Mouse (Mus musculus) CH12.LX (cell line): ENCODE results near the gene Pax1. TPM values are rescaled to one million over a fixed set of nuclear protein-coding genes. Genes with fewer than 3 reads are reported as not detected.
A peak's percentile ranks its signal among the peaks of the same experiment; 100 is the strongest.

ENCODE experiments used
- DNase-seq: peaks from one replicate; pipeline ENCODE4 v3.0.0-alpha.2; 2013; ENCODE audit errors: extremely low read depth
- H3K27ac ChIP-seq: 2 replicates; pipeline ENCODE4 v1.5.1; 2012; ENCODE audit warnings: low read depth, mild to moderate bottlenecking, control low read depth, moderate library complexity; ENCODE audit not compliant: insufficient read depth
- H3K27me3 ChIP-seq: replicated peaks from 2 replicates; pipeline ENCODE3; 2012; ENCODE audit warnings: inconsistent platforms
- H3K36me3 ChIP-seq, 2 experiments: replicated peaks in 1 of 2; 2 replicates each; pipeline versions ENCODE3 to v1.6.1; 2012; ENCODE audit warnings: inconsistent platforms in 1 of 2, low read length in 1 of 2, mild to moderate bottlenecking in 1 of 2, mixed read lengths in 1 of 2, moderate library complexity in 1 of 2; ENCODE audit not compliant: control insufficient read depth in 1 of 2, insufficient read depth in 1 of 2
- H3K4me1 ChIP-seq, 2 experiments: 2 replicates each; pipeline ENCODE4 v1.6.1; 2012; ENCODE audit warnings: inconsistent platforms in 1 of 2, moderate library complexity in 1 of 2; ENCODE audit not compliant: insufficient read depth in 2 of 2, control insufficient read depth in 1 of 2
- H3K4me2 ChIP-seq: 2 replicates; pipeline ENCODE4 v1.6.1; 2012; ENCODE audit warnings: low read depth, mild to moderate bottlenecking, control low read depth; ENCODE audit not compliant: poor library complexity, insufficient read depth, severe bottlenecking
- H3K4me3 ChIP-seq, 3 experiments: fragments of 150-350 bp in 1 of 3; sonication (generic) in 1 of 3; replicated peaks in 1 of 3; 2 replicates each; pipeline versions ENCODE3 to v1.5.1; 2011 to 2012; ENCODE audit warnings: low read depth in 2 of 3, low read length in 2 of 3, mild to moderate bottlenecking in 2 of 3, moderate library complexity in 2 of 3, control low read depth in 1 of 3, improper control_type of control experiment in 1 of 3, inconsistent platforms in 1 of 3, mixed read lengths in 1 of 3; ENCODE audit not compliant: poor library complexity in 1 of 3
- H3K79me2 ChIP-seq: replicated peaks from 2 replicates; pipeline ENCODE4 v1.6.1; 2012; ENCODE audit warnings: mild to moderate bottlenecking, moderate library complexity; ENCODE audit not compliant: control insufficient read depth, poor library complexity, insufficient read depth, severe bottlenecking; ENCODE audit errors: extremely low read depth
- H3K9ac ChIP-seq: 2 replicates; pipeline ENCODE4 v1.6.1; 2012; ENCODE audit warnings: low read depth, mild to moderate bottlenecking, control low read depth, moderate library complexity; ENCODE audit not compliant: insufficient read depth
- H3K9me3 ChIP-seq: replicated peaks from 2 replicates; pipeline ENCODE3; 2012; ENCODE audit warnings: low read length, inconsistent platforms, mixed read lengths
- BHLHE40 ChIP-seq: IDR thresholded peaks from 2 replicates; pipeline ENCODE4 v1.6.1; 2011; ENCODE audit warnings: mild to moderate bottlenecking, low read depth, low read length, improper control_type of control experiment
- CHD2 ChIP-seq: IDR thresholded peaks from 2 replicates; pipeline ENCODE4 v1.6.1; 2011; ENCODE audit warnings: low read length, improper control_type of control experiment
- CTCF ChIP-seq, 2 experiments: IDR thresholded peaks in 1 of 2; conservative IDR thresholded peaks in 1 of 2; 2 replicates each; pipeline ENCODE4 v1.5.1; 2011 to 2012; ENCODE audit warnings: low read depth in 2 of 2, low read length in 2 of 2, improper control_type of control experiment in 1 of 2, inconsistent platforms in 1 of 2, mild to moderate bottlenecking in 1 of 2, moderate library complexity in 1 of 2
- E2F4 ChIP-seq: IDR thresholded peaks from 2 replicates; pipeline ENCODE4 v1.6.1; 2011; ENCODE audit warnings: low read depth, low read length, improper control_type of control experiment; ENCODE audit not compliant: insufficient replicate concordance
- ELF1 ChIP-seq: IDR thresholded peaks from 2 replicates; pipeline ENCODE4 v1.6.1; 2014; ENCODE audit warnings: low read depth, mild to moderate bottlenecking, inconsistent platforms, low read length, improper control_type of control experiment
- EP300 ChIP-seq: IDR thresholded peaks from 2 replicates; pipeline ENCODE4 v1.6.1; 2011; ENCODE audit warnings: low read length, improper control_type of control experiment
- ETS1 ChIP-seq: conservative IDR thresholded peaks from 2 replicates; pipeline ENCODE4 v1.6.1; 2012; ENCODE audit warnings: low read depth, mild to moderate bottlenecking, inconsistent platforms, low read length, improper control_type of control experiment, moderate library complexity
- GABPA ChIP-seq: IDR thresholded peaks from 2 replicates; pipeline ENCODE4 v1.6.1; 2012; ENCODE audit warnings: low read depth, low read length, improper control_type of control experiment, inconsistent platforms; ENCODE audit not compliant: insufficient replicate concordance
- HCFC1 ChIP-seq: IDR thresholded peaks from 2 replicates; pipeline ENCODE4 v1.6.1; 2012; ENCODE audit warnings: low read depth, mild to moderate bottlenecking, inconsistent platforms, low read length, improper control_type of control experiment
- IRF4 ChIP-seq: IDR thresholded peaks from 2 replicates; pipeline ENCODE4 v1.6.1; 2014; ENCODE audit warnings: low read depth, mild to moderate bottlenecking, inconsistent platforms, low read length, improper control_type of control experiment
- JUN ChIP-seq: IDR thresholded peaks from 2 replicates; pipeline ENCODE4 v1.6.1; 2011; ENCODE audit warnings: low read depth, mild to moderate bottlenecking, low read length, improper control_type of control experiment, moderate library complexity; ENCODE audit not compliant: insufficient read depth
- JUND ChIP-seq: conservative IDR thresholded peaks from 2 replicates; pipeline ENCODE4 v1.6.1; 2011; ENCODE audit warnings: low read depth, low read length, improper control_type of control experiment
- KAT2A ChIP-seq: IDR thresholded peaks from 2 replicates; pipeline ENCODE4 v1.6.1; 2012; ENCODE audit warnings: low read length, improper control_type of control experiment, inconsistent platforms; ENCODE audit not compliant: insufficient replicate concordance
- MAX ChIP-seq: IDR thresholded peaks from 2 replicates; pipeline ENCODE4 v1.6.1; 2011; ENCODE audit warnings: low read length, improper control_type of control experiment
- MAZ ChIP-seq: IDR thresholded peaks from 2 replicates; pipeline ENCODE4 v1.6.1; 2012; ENCODE audit warnings: low read depth, mild to moderate bottlenecking, inconsistent platforms, low read length, improper control_type of control experiment, moderate library complexity
- MEF2A ChIP-seq: IDR thresholded peaks from 2 replicates; pipeline ENCODE4 v1.6.1; 2014; ENCODE audit warnings: low read depth, mild to moderate bottlenecking, inconsistent platforms, low read length, improper control_type of control experiment, borderline replicate concordance
- PAX5 ChIP-seq: IDR thresholded peaks from 2 replicates; pipeline ENCODE4 v1.6.1; 2012; ENCODE audit warnings: low read length, inconsistent platforms, mixed read lengths
- POLR2A ChIP-seq: IDR thresholded peaks from 2 replicates; pipeline ENCODE4 v1.6.1; 2011; ENCODE audit warnings: low read depth, mild to moderate bottlenecking, improper control_type of control experiment, low read length
- RCOR1 ChIP-seq: conservative IDR thresholded peaks from 2 replicates; pipeline ENCODE4 v1.6.1; 2012; ENCODE audit warnings: low read depth, mild to moderate bottlenecking, inconsistent platforms, low read length, improper control_type of control experiment
- SMC3 ChIP-seq: IDR thresholded peaks from 2 replicates; pipeline ENCODE4 v1.6.1; 2011; ENCODE audit warnings: low read depth, low read length, improper control_type of control experiment
- TBP ChIP-seq: conservative IDR thresholded peaks from 2 replicates; pipeline ENCODE4 v1.6.1; 2011; ENCODE audit warnings: low read depth, low read length, improper control_type of control experiment
- UBTF ChIP-seq: IDR thresholded peaks from 2 replicates; pipeline ENCODE4 v1.6.1; 2012; ENCODE audit warnings: low read depth, mild to moderate bottlenecking, inconsistent platforms, low read length, improper control_type of control experiment, moderate library complexity
- USF2 ChIP-seq: conservative IDR thresholded peaks from 2 replicates; pipeline ENCODE4 v1.6.1; 2011; ENCODE audit warnings: low read depth, low read length, improper control_type of control experiment
- ZC3H11A ChIP-seq: IDR thresholded peaks from 2 replicates; pipeline ENCODE4 v1.6.1; 2012; ENCODE audit warnings: low read depth, mild to moderate bottlenecking, inconsistent platforms, low read length, improper control_type of control experiment
- ZKSCAN1 ChIP-seq: IDR thresholded peaks from 2 replicates; pipeline ENCODE4 v1.6.1; 2012; ENCODE audit warnings: low read depth, inconsistent platforms, low read length, improper control_type of control experiment, borderline replicate concordance
- ZMIZ1 ChIP-seq: IDR thresholded peaks from 2 replicates; pipeline ENCODE4 v1.6.1; 2012; ENCODE audit warnings: low read depth, mild to moderate bottlenecking, inconsistent platforms, low read length, improper control_type of control experiment
- dilution Hi-C: fragments of 300-500 bp; cut with MboI; formaldehyde crosslinking; loops from 2 replicates; pipeline ENCODE4 v1.14.3; 2020; ENCODE audit warnings: low sequenced_read_pairs; ENCODE audit not compliant: extremely low pct_unique_long_range_greater_than_20kb, extremely low pct_ligation_motif_present
- in situ Hi-C: fragments of 300-500 bp; cut with MboI; formaldehyde crosslinking; loops from 3 replicates; pipeline ENCODE4 v1.14.3; 2019; ENCODE audit warnings: low sequenced_read_pairs, low pct_ligation_motif_present, low pct_unique_long_range_greater_than_20kb, mixed read lengths
- polyA plus RNA-seq: library from polyadenylated mRNA; unstranded; fragments of >175 nt; gene quantifications from 2 replicates; pipeline ENCODE4 v1.2.1, GENCODE M21; 2012; ENCODE audit warnings: low read depth; ENCODE audit not compliant: insufficient read length
- total RNA-seq, 2 experiments: library from RNA; depleted of rRNA; stranded (reverse); fragments of 300-350 nt in 1 of 2; fragments of >200 nt in 1 of 2; gene quantifications; 2 replicates each; pipeline ENCODE4 v1.2.3; 2012 to 2014

Gene Pax1
- total and polyA plus RNA-seq, 3 experiments: not detected

DNA sequence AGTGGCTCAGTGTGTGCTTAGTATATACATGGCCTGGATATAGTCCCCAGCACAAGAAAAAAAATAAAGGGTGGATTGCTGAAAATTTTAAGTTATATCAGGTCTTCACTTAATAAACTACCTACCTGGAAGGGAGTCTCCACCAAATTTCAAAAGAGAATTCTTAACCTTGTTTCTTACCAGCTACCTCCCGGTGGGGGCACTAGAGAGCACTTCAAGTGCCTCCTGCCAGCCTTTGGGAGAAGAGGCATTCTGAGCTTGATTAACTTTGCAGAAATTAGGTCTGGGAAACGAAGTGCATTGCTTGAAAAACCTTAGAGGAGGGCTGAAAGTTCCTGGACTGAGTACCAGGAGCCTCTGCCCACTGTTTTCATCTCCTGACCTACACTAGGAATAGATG is 19.5 kb upstream of the Pax1 start:
- dilution Hi-C loops (no loop called here), in situ Hi-C loops (no loop called here)
- Histone ChIP-seq H3K4me1 (no peaks in the 10 kb centered on the region), H3K36me3 (no peaks in the 10 kb centered on the region), H3K79me2 (no peaks in the 10 kb centered on the region), H3K9ac (no peak overlapping the region), H3K9me3 (no peaks in the 10 kb centered on the region), H3K4me2 (no peak overlapping the region), H3K27ac (no peak overlapping the region), H3K4me3 (no peak overlapping the region), H3K27me3 (no peaks in the 10 kb centered on the region)
- TF ChIP-seq JUND (no peak), E2F4 (no peak), ETS1 (no peak), CTCF (conservative IDR thresholded peaks at IDR 0.05 in 1 of 2, IDR thresholded peaks at IDR 0.05 in 1 of 2; ENCODE audit: low read depth in 2 of 2, low read length in 2 of 2) (peak; percentile 35 to 60; a peak in 3 of 4 replicates), SMC3 (peak; percentile 26)
- TF ChIP-seq, all 38 proteins: peak for 2
- peak; percentile 23 for DNase-seq

DNA sequence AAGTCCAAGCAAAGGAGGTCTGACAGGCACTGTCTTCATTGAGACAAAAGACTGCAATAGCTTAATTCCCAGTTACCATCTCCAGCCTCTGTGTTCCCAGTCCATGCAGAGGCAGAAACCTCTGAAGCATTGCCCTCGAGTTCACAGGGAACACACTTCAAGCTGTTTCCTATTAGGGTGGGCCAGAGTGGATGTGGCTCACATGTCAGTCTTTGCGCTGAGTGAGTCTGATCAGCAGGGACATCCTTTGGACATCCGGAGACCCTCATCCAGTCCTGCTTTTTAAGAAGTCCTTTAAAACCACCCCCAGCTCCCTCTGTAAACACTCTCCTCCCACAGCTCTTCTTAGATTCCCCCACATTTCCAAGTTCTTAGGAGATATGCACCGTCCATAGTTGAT is 2.0 kb upstream of the Pax1 start:
- no peaks in the 10 kb centered on the region for H3K9me3 ChIP-seq
- H3K27ac ChIP-seq: no peak overlapping the region
- dilution Hi-C loops: no loop called here
- no peaks in the 10 kb centered on the region for H3K36me3 ChIP-seq
- no peak overlapping the region for H3K4me2 ChIP-seq
- H3K27me3 ChIP-seq: peaks cover 29% of the 10 kb centered on the region
- in situ Hi-C loops: no loop called here
- H3K79me2 ChIP-seq: no peaks in the 10 kb centered on the region
- H3K4me3 ChIP-seq: no peak overlapping the region
- TF ChIP-seq JUN (no peak), ZC3H11A (no peak), PAX5 (no peak), MAX (no peak), USF2 (no peak), RCOR1 (no peak), MEF2A (no peak), EP300 (no peak), IRF4 (no peak)
- H3K9ac ChIP-seq: no peak overlapping the region
- no peaks in the 10 kb centered on the region for H3K4me1 ChIP-seq
- DNase-seq: no peak

DNA sequence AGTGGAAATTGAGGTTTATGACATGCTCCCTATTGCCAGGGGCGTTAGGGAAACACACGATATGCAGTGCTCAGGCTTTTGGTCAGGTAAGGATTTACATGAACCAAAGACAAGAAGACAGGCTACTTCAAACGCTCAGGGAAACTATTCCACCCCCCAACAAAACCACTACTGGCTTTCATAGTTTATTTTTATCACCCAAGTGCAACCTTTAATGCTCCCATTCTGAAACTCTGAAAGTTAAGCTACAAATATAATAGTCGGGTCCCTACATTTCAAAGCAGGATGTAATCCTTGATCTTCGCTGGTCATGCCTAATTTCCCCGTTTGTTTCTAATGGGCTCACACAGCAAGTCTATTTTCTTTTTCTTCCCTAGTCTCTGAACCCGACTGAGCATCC is 1.3 kb upstream of the Pax1 start:
- dilution Hi-C loops: no loop called here
- peaks cover 3% of the 10 kb centered on the region for H3K9me3 ChIP-seq
- H3K27ac ChIP-seq: no peak overlapping the region
- no peaks in the 10 kb centered on the region for H3K4me1 ChIP-seq
- peaks cover 29% of the 10 kb centered on the region for H3K27me3 ChIP-seq
- H3K79me2 ChIP-seq: no peaks in the 10 kb centered on the region
- in situ Hi-C loops: no loop called here
- no peak overlapping the region for H3K9ac ChIP-seq
- no peak overlapping the region for H3K4me2 ChIP-seq
- TF ChIP-seq ELF1 (no peak), BHLHE40 (no peak), PAX5 (no peak), UBTF (no peak), RCOR1 (no peak), GABPA (no peak), MAZ (no peak), KAT2A (no peak), CTCF (conservative IDR thresholded peaks at IDR 0.05 in 1 of 2, IDR thresholded peaks at IDR 0.05 in 1 of 2; ENCODE audit: low read depth in 2 of 2, low read length in 2 of 2) (no peak), IRF4 (no peak), USF2 (no peak), POLR2A (no peak), HCFC1 (no peak), TBP (no peak), ZKSCAN1 (no peak), ZMIZ1 (no peak), MEF2A (no peak), CHD2 (no peak), MAX (no peak)
- H3K36me3 ChIP-seq: no peaks in the 10 kb centered on the region
- no peak for DNase-seq
- no peak overlapping the region for H3K4me3 ChIP-seq
